Mouse (Mus musculus) T-cell, adult 66 days (primary cell): ENCODE measurements around the gene Wdr45b. TPM values are rescaled to one million over a fixed set of nuclear protein-coding genes. Genes with fewer than 3 reads are reported as not detected.

Source experiments
- total RNA-seq, 2 experiments: library from RNA; stranded (reverse); gene quantifications; 3 replicates in 1 of 2; 4 replicates in 1 of 2; pipeline ENCODE4 v1.2.4; 2023

The Wdr45b gene
- 10 to 100 TPM; 61.2 to 70.1 TPM for total RNA-seq

GRCm38 (mm10) chr11:121354091-121354707, at the start of gene Wdr45b:
Wdr45b (minus strand) TSS chr11:121354445.

GRCm38 (mm10) chr11:121387750-121388553, 33.7 kb upstream of the Wdr45b start, which contains the start of gene Rab40b:
Rab40b (minus strand) TSS chr11:121388251.

Other genes starting within 250 kb of the Wdr45b start
- gene Tex19.2, start 235.8 kb downstream of the Wdr45b start, total RNA-seq = not detected
- gene Tex19.1, start 208.3 kb downstream of the Wdr45b start, total RNA-seq = not detected
- not detected for gene Uts2r, start 194.2 kb downstream of the Wdr45b start, total RNA-seq
- 1 to 10 TPM; 7.4 to 8.7 TPM for gene Hexdc, start 150.0 kb downstream of the Wdr45b start, total RNA-seq
- gene Ogfod3, start 149.7 kb downstream of the Wdr45b start, total RNA-seq = 1 to 10 TPM; 3.6 to 4.4 TPM
- 10 to 100 TPM; 43.4 to 58.8 TPM for gene Cybc1, start 125.1 kb downstream of the Wdr45b start, total RNA-seq
- gene Narf, start 117.2 kb downstream of the Wdr45b start, total RNA-seq = 10 to 100 TPM; 28.8 to 29.9 TPM
- gene Foxk2, start 94.5 kb downstream of the Wdr45b start, total RNA-seq = 10 to 100 TPM; 43.3 to 48.7 TPM
- not detected for gene Rab40b, start 33.8 kb upstream of the Wdr45b start, total RNA-seq
- gene Fn3krp, start 67.0 kb upstream of the Wdr45b start, total RNA-seq = 1 to 10 TPM; 6.0 to 8.5 TPM
- gene Fn3k, start 80.5 kb upstream of the Wdr45b start, total RNA-seq = under 1 TPM; 0.18 to 0.26 TPM
- gene Tbcd, start 97.5 kb upstream of the Wdr45b start, total RNA-seq = 10 to 100 TPM; 36.6 to 39.7 TPM
- not detected for gene Zfp750, start 164.9 kb upstream of the Wdr45b start, total RNA-seq